Mouse (Mus musculus) forebrain, embryonic 13.5 days (tissue): ENCODE results near the gene Myl10. TPM values are rescaled to one million over a fixed set of nuclear protein-coding genes. Genes with fewer than 3 reads are reported as not detected.

Experiments used
- ATAC-seq: fragments of 200-750 bp; cut with Nextera tagmentation; 2 replicates; pipeline ENCODE4 v1.8.0; 2017
- H3K27ac ChIP-seq: fragments of 300-500 bp; sonication (generic); 2 replicates; pipeline ENCODE4 v1.5.1; 2015; ENCODE audit warnings: inconsistent platforms, mild to moderate bottlenecking, moderate library complexity
- H3K27me3 ChIP-seq: fragments of 300-500 bp; sonication (generic); 2 replicates; pipeline ENCODE4 v1.6.1; 2015; ENCODE audit warnings: mild to moderate bottlenecking, inconsistent platforms
- H3K36me3 ChIP-seq: fragments of 300-500 bp; sonication (generic); 2 replicates; pipeline ENCODE4 v1.6.1; 2015; ENCODE audit warnings: mild to moderate bottlenecking, inconsistent platforms; ENCODE audit not compliant: poor library complexity, severe bottlenecking
- H3K4me1 ChIP-seq: fragments of 300-500 bp; sonication (generic); 2 replicates; pipeline ENCODE4 v1.6.1; 2015; ENCODE audit warnings: inconsistent platforms
- H3K4me2 ChIP-seq: fragments of 300-500 bp; sonication (generic); 2 replicates; pipeline ENCODE4 v1.6.1; 2015; ENCODE audit warnings: inconsistent platforms, mild to moderate bottlenecking, moderate library complexity
- H3K4me3 ChIP-seq: fragments of 300-500 bp; sonication (generic); 2 replicates; pipeline ENCODE4 v1.5.1; 2015; ENCODE audit warnings: mild to moderate bottlenecking, inconsistent platforms
- H3K9ac ChIP-seq: fragments of 300-500 bp; sonication (generic); 2 replicates; pipeline ENCODE4 v1.6.1; 2015; ENCODE audit warnings: mild to moderate bottlenecking, inconsistent platforms
- H3K9me3 ChIP-seq: fragments of 300-500 bp; sonication (generic); replicated peaks from 2 replicates; pipeline ENCODE4 v1.6.1; 2016; ENCODE audit warnings: inconsistent platforms
- WGBS: fragments of 180-500 bp; shearing (Covaris S2); methylation state at CpG from one replicate; pipeline ENCODE4 v1.1.7; 2015; 5-methylcytosine and 5-hydroxymethylcytosine counted together
- polyA plus RNA-seq: library from polyadenylated mRNA; unstranded; fragments of >200 nt; fragmentation: Nextera tagmentation; extraction: Ambion mirVana; gene quantifications from 2 replicates; pipeline ENCODE4 v1.2.1, GENCODE M21; 2015

The Myl10 gene
- polyA plus RNA-seq, 1 experiment from 2014 or later, result not detected

GRCm38 (mm10) chr5:136686349-136686748 lies 6.6 kb upstream of the Myl10 start:
- Histone ChIP-seq H3K4me2 (no peak overlapping the region), H3K27ac (no peak overlapping the region), H3K9me3 (no peaks in the 10 kb centered on the region), H3K27me3 (no peaks in the 10 kb centered on the region), H3K4me3 (no peak overlapping the region), H3K36me3 (no peaks in the 10 kb centered on the region), H3K9ac (no peak overlapping the region), H3K4me1 (no peaks in the 10 kb centered on the region)
- 93% methylated on average over 4 of the region's 4 CpGs for WGBS
- ATAC-seq, result no peak

- Histone ChIP-seq H3K9ac (no peak overlapping the region), H3K9me3 (no peaks in the 10 kb centered on the region), H3K4me3 (no peak overlapping the region), H3K4me1 (no peaks in the 10 kb centered on the region), H3K36me3 (no peaks in the 10 kb centered on the region), H3K27me3 (no peaks in the 10 kb centered on the region), H3K27ac (no peak overlapping the region), H3K4me2 (no peak overlapping the region)
- no peak for ATAC-seq
- 77% methylated on average over 7 of the region's 7 CpGs for WGBS
Observed at GRCm38 (mm10) chr5:136687561-136687960, 5.4 kb upstream of the Myl10 start.

GRCm38 (mm10) chr5:136688841-136689240 lies 4.1 kb upstream of the Myl10 start:
- Histone ChIP-seq H3K4me2 (no peak overlapping the region), H3K9me3 (no peaks in the 10 kb centered on the region), H3K4me3 (no peak overlapping the region), H3K36me3 (no peaks in the 10 kb centered on the region), H3K27ac (no peak overlapping the region), H3K4me1 (no peaks in the 10 kb centered on the region), H3K27me3 (no peaks in the 10 kb centered on the region), H3K9ac (no peak overlapping the region)
- no peak for ATAC-seq
- 80% methylated on average over 6 of the region's 6 CpGs for WGBS

GRCm38 (mm10) chr5:136691170-136691569 lies 1.8 kb upstream of the Myl10 start:
- H3K36me3 ChIP-seq, result no peaks in the 10 kb centered on the region
- no peaks in the 10 kb centered on the region for H3K9me3 ChIP-seq
- H3K27me3 ChIP-seq, result no peaks in the 10 kb centered on the region
- no peak for ATAC-seq
- no peak overlapping the region for H3K4me3 ChIP-seq
- WGBS, result 64% methylated on average over 3 of the region's 3 CpGs
- H3K4me2 ChIP-seq, result no peak overlapping the region
- no peak overlapping the region for H3K9ac ChIP-seq
- H3K4me1 ChIP-seq, result no peaks in the 10 kb centered on the region
- no peak overlapping the region for H3K27ac ChIP-seq

GRCm38 (mm10) chr5:136693418-136693817 lies 472 bp downstream of the Myl10 start:
- Histone ChIP-seq H3K27ac (no peak overlapping the region), H3K36me3 (no peaks in the 10 kb centered on the region), H3K4me2 (no peak overlapping the region), H3K9me3 (no peaks in the 10 kb centered on the region; the same call in 1 of the 2 replicates), H3K4me3 (no peak overlapping the region), H3K4me1 (no peaks in the 10 kb centered on the region), H3K27me3 (no peaks in the 10 kb centered on the region), H3K9ac (no peak overlapping the region)
- ATAC-seq, result no peak
- 83% methylated on average over 7 of the region's 7 CpGs for WGBS

- H3K27me3 ChIP-seq, result no peaks in the 10 kb centered on the region
- no peak overlapping the region for H3K4me3 ChIP-seq
- no peak overlapping the region for H3K4me2 ChIP-seq
- no peaks in the 10 kb centered on the region for H3K36me3 ChIP-seq
- H3K9me3 ChIP-seq, result no peaks in the 10 kb centered on the region; the same call in 1 of the 2 replicates
- no peak overlapping the region for H3K9ac ChIP-seq
- no peak overlapping the region for H3K27ac ChIP-seq
- H3K4me1 ChIP-seq, result no peaks in the 10 kb centered on the region
- WGBS, result 80% methylated on average over 6 of the region's 6 CpGs
- no peak for ATAC-seq
Observed at GRCm38 (mm10) chr5:136694976-136695375, 2.0 kb downstream of the Myl10 start.

- Histone ChIP-seq H3K4me2 (no peak overlapping the region), H3K27ac (no peak overlapping the region), H3K36me3 (no peaks in the 10 kb centered on the region), H3K9me3 (peaks cover 4% of the 10 kb centered on the region; the same call in 1 of the 2 replicates), H3K27me3 (no peaks in the 10 kb centered on the region), H3K4me1 (no peaks in the 10 kb centered on the region), H3K9ac (no peak overlapping the region), H3K4me3 (no peak overlapping the region)
- 92% methylated on average over 5 of the region's 5 CpGs for WGBS
- ATAC-seq, result no peak
Observed at GRCm38 (mm10) chr5:136696516-136696915, 3.6 kb downstream of the Myl10 start.

- H3K9ac ChIP-seq, result no peak overlapping the region
- no peak overlapping the region for H3K4me3 ChIP-seq
- H3K27me3 ChIP-seq, result no peaks in the 10 kb centered on the region
- no peak overlapping the region for H3K27ac ChIP-seq
- H3K4me2 ChIP-seq, result no peak overlapping the region
- H3K36me3 ChIP-seq, result no peaks in the 10 kb centered on the region
- ATAC-seq, result no peak
- WGBS, result 79% methylated on average over 9 of the region's 9 CpGs
- H3K9me3 ChIP-seq, result peaks cover 4% of the 10 kb centered on the region; the same call in 1 of the 2 replicates
- H3K4me1 ChIP-seq, result no peaks in the 10 kb centered on the region
Observed at GRCm38 (mm10) chr5:136697618-136698017, 4.7 kb downstream of the Myl10 start.

GRCm38 (mm10) chr5:136702159-136702725 lies 9.3 kb downstream of the Myl10 start:
- H3K27ac ChIP-seq, result no peak overlapping the region
- ATAC-seq, result no peak
- no peak overlapping the region for H3K4me3 ChIP-seq
- peaks cover 11% of the 10 kb centered on the region; the same call in 1 of the 2 replicates for H3K9me3 ChIP-seq
- H3K4me2 ChIP-seq, result no peak overlapping the region
- H3K36me3 ChIP-seq, result no peaks in the 10 kb centered on the region
- H3K27me3 ChIP-seq, result no peaks in the 10 kb centered on the region
- WGBS, result 90% methylated on average over 3 of the region's 3 CpGs
- no peak overlapping the region for H3K9ac ChIP-seq
- H3K4me1 ChIP-seq, result no peaks in the 10 kb centered on the region

GRCm38 (mm10) chr5:136703751-136704150 lies 10.8 kb downstream of the Myl10 start:
- H3K4me3 ChIP-seq, result no peak overlapping the region
- H3K36me3 ChIP-seq, result no peaks in the 10 kb centered on the region
- 41% methylated on average over 3 of the region's 3 CpGs for WGBS
- H3K27ac ChIP-seq, result no peak overlapping the region
- ATAC-seq, result no peak
- H3K27me3 ChIP-seq, result peaks cover 5% of the 10 kb centered on the region; the same call in 1 of the 2 replicates
- no peaks in the 10 kb centered on the region for H3K4me1 ChIP-seq
- H3K9me3 ChIP-seq, result 0 out of 2 replicates have a peak, but pooled peaks cover 11% of the 10 kb centered on the region
- H3K4me2 ChIP-seq, result no peak overlapping the region
- no peak overlapping the region for H3K9ac ChIP-seq

GRCm38 (mm10) chr5:136704151-136704550 lies 11.2 kb downstream of the Myl10 start:
- no peak for ATAC-seq
- 86% methylated on average over 8 of the region's 8 CpGs for WGBS

GRCm38 (mm10) chr5:136705532-136705931 lies 12.6 kb downstream of the Myl10 start:
- H3K4me3 ChIP-seq, result no peak overlapping the region
- no peak for ATAC-seq
- no peak overlapping the region for H3K27ac ChIP-seq
- H3K9me3 ChIP-seq, result 0 out of 2 replicates have a peak, but pooled peaks cover 7% of the 10 kb centered on the region
- no peak overlapping the region for H3K4me2 ChIP-seq
- 98% methylated on average over 3 of the region's 3 CpGs for WGBS
- peaks cover 2% of the 10 kb centered on the region for H3K4me1 ChIP-seq
- no peaks in the 10 kb centered on the region for H3K36me3 ChIP-seq
- H3K9ac ChIP-seq, result no peak overlapping the region
- peaks cover 5% of the 10 kb centered on the region; the same call in 1 of the 2 replicates for H3K27me3 ChIP-seq

More at GRCm38 (mm10) chr5:136704151-136704550, 11.2 kb downstream of the Myl10 start:
- Histone ChIP-seq H3K27ac (no peak overlapping the region), H3K4me2 (no peak overlapping the region), H3K36me3 (no peaks in the 10 kb centered on the region), H3K4me1 (no peaks in the 10 kb centered on the region), H3K27me3 (peaks cover 5% of the 10 kb centered on the region; the same call in 1 of the 2 replicates), H3K9ac (no peak overlapping the region), H3K4me3 (no peak overlapping the region), H3K9me3 (0 out of 2 replicates have a peak, but pooled peaks cover 11% of the 10 kb centered on the region)

- Histone ChIP-seq H3K9me3 (0 out of 2 replicates have a peak, but pooled peaks cover 7% of the 10 kb centered on the region), H3K4me3 (no peak overlapping the region), H3K36me3 (no peaks in the 10 kb centered on the region), H3K9ac (no peak overlapping the region), H3K4me1 (peaks cover 8% of the 10 kb centered on the region), H3K27me3 (peaks cover 9% of the 10 kb centered on the region), H3K4me2 (no peak overlapping the region), H3K27ac (no peak overlapping the region)
- no peak for ATAC-seq
- 4% methylated on average over 9 of the region's 9 CpGs for WGBS
Observed at GRCm38 (mm10) chr5:136706803-136707202, 13.9 kb downstream of the Myl10 start.
